ENCODE assay signal across 17 mouse cellular contexts in genomic region chr17:64612930-64613329, GRCm38 (mm10). TPM values are rescaled to one million over a fixed set of nuclear protein-coding genes. Genes with fewer than 3 reads are reported as not detected.
DNase-seq lines count a peak whose midpoint lies in the region; ATAC-seq and TF ChIP-seq lines count a peak whose summit lies in the region.
"Had no signal": no experiment of that assay in that cellular context is flagged by ENCODE, and none has a peak within 500 bp of the region (broad histone marks: within the 10 kb centered on the region; RNA-seq: fewer than 3 reads in every experiment).

No protein-coding gene starts in this region.

- peak overlapping the region; percentile 16; the same call in 1 of the 2 replicates for H3K27ac ChIP-seq in heart, postnatal 0 days (ENCODE audit: low read depth)
- peak overlapping the region; percentile 39; the same call in 1 of the 2 replicates for H3K27ac ChIP-seq in lung, embryonic 14.5 days (ENCODE audit: low read depth)
- peak overlapping the region; percentile 63 for H3K27ac ChIP-seq in embryonic facial prominence, embryonic 15.5 days (replicated peaks)
- peak overlapping the region; percentile 33; the same call in 1 of the 2 replicates for H3K27ac ChIP-seq in stomach, embryonic 14.5 days (ENCODE audit: low read length)
- H3K27ac ChIP-seq: embryonic facial prominence, embryonic 12.5 days; macrophage; midbrain, embryonic 10.5 days had no signal

- no peak for ATAC-seq in heart, postnatal 0 days (ENCODE audit: insufficient read depth, low read depth)
- ATAC-seq in lung, embryonic 14.5 days (ENCODE audit: insufficient read depth), result peak; percentile 58
- peak; percentile 48; the same call in 1 of the 2 replicates for ATAC-seq in embryonic facial prominence, embryonic 15.5 days (ENCODE audit: insufficient number of reproducible peaks, low FRiP score, low TSS enrichment, low read depth)
- no peak for ATAC-seq in stomach, embryonic 14.5 days (ENCODE audit: insufficient number of reproducible peaks, insufficient read depth, low FRiP score, low read depth)
- ATAC-seq: forebrain, embryonic 16.5 days had no signal

- no peak for TF ChIP-seq EP300 in heart, postnatal 0 days (IDR thresholded peaks at IDR 0.05; ENCODE audit: low read depth)

- TF ChIP-seq CTCF in heart, postnatal 0 days (IDR thresholded peaks at IDR 0.05; ENCODE audit: low read depth), result no peak
- no peak for TF ChIP-seq CTCF in lung, embryonic 14.5 days (IDR thresholded peaks at IDR 0.05; ENCODE audit: low read depth)

- intact Hi-C loops in heart, postnatal 25 days (cut with DNase I), result no loop called here

- peaks cover 3% of the 10 kb centered on the region; the same call in 1 of the 2 replicates for H3K36me3 ChIP-seq in heart, postnatal 0 days (replicated peaks; ENCODE audit: control insufficient read depth, insufficient read depth, low read length)
- peaks cover 3% of the 10 kb centered on the region; the same call in 1 of the 2 replicates for H3K36me3 ChIP-seq in lung, embryonic 14.5 days (ENCODE audit: insufficient read depth)
- no peaks in the 10 kb centered on the region for H3K36me3 ChIP-seq in embryonic facial prominence, embryonic 15.5 days
- H3K36me3 ChIP-seq in stomach, embryonic 14.5 days (ENCODE audit: control insufficient read depth, insufficient read depth, low read length), result no peaks in the 10 kb centered on the region
- H3K36me3 ChIP-seq: embryonic facial prominence, embryonic 12.5 days had no signal

- H3K4me1 ChIP-seq in heart, postnatal 0 days (ENCODE audit: control insufficient read depth, insufficient read depth), result peaks cover 25% of the 10 kb centered on the region
- H3K4me1 ChIP-seq in lung, embryonic 14.5 days (ENCODE audit: insufficient read depth), result peaks cover 4% of the 10 kb centered on the region; the same call in 1 of the 2 replicates
- H3K4me1 ChIP-seq in embryonic facial prominence, embryonic 15.5 days, result peaks cover 13% of the 10 kb centered on the region
- peaks cover 9% of the 10 kb centered on the region; the same call in 1 of the 2 replicates for H3K4me1 ChIP-seq in stomach, embryonic 14.5 days (ENCODE audit: control insufficient read depth, insufficient read depth, low read length)
- H3K4me1 ChIP-seq: embryonic facial prominence, embryonic 12.5 days had no signal

- H3K27me3 ChIP-seq in heart, postnatal 0 days (ENCODE audit: control insufficient read depth, insufficient read depth, low read length), result no peaks in the 10 kb centered on the region
- no peaks in the 10 kb centered on the region for H3K27me3 ChIP-seq in lung, embryonic 14.5 days (ENCODE audit: insufficient read depth, low read length)
- no peaks in the 10 kb centered on the region for H3K27me3 ChIP-seq in embryonic facial prominence, embryonic 15.5 days
- no peaks in the 10 kb centered on the region for H3K27me3 ChIP-seq in stomach, embryonic 14.5 days (ENCODE audit: control insufficient read depth, insufficient read depth, low read length)
- H3K27me3 ChIP-seq: embryonic facial prominence, embryonic 12.5 days; heart, embryonic 13.5 days had no signal

- no peak overlapping the region for H3K9ac ChIP-seq in heart, postnatal 0 days (replicated peaks; ENCODE audit: low read depth, low read length)
- no peak overlapping the region for H3K9ac ChIP-seq in lung, embryonic 14.5 days
- no peak overlapping the region for H3K9ac ChIP-seq in embryonic facial prominence, embryonic 15.5 days
- H3K9ac ChIP-seq in stomach, embryonic 14.5 days (replicated peaks; ENCODE audit: low read depth, low read length), result no peak overlapping the region
- H3K9ac ChIP-seq: embryonic facial prominence, embryonic 12.5 days; heart, embryonic 13.5 days had no signal

- H3K4me3 ChIP-seq in heart, postnatal 0 days (ENCODE audit: low read depth, low read length), result no peak overlapping the region
- no peak overlapping the region for H3K4me3 ChIP-seq in lung, embryonic 14.5 days (ENCODE audit: low read depth, low read length)
- H3K4me3 ChIP-seq in embryonic facial prominence, embryonic 15.5 days (replicated peaks), result no peak overlapping the region
- H3K4me3 ChIP-seq in stomach, embryonic 14.5 days (ENCODE audit: low read depth, low read length), result no peak overlapping the region
- H3K4me3 ChIP-seq: embryonic facial prominence, embryonic 12.5 days; heart, embryonic 13.5 days; midbrain, embryonic 10.5 days had no signal

- DNase-seq in heart, postnatal 0 days (ENCODE audit: low spot score), result no peak
- no peak for DNase-seq in heart, postnatal 25 days (ENCODE audit: low spot score)
- peak; percentile 77 for DNase-seq in lung, embryonic 14.5 days
- DNase-seq in lung, postnatal 14 days, result no peak
- no peak for DNase-seq in adrenal gland, postnatal 4 days (ENCODE audit: low spot score in 2 of 2)
- DNase-seq: cerebellum, adult 9-11 months; kidney, adult 2 months; right cerebral cortex, postnatal 25 days; thymus, postnatal 36 days had no signal

- no peaks in the 10 kb centered on the region for H3K9me3 ChIP-seq in heart, postnatal 0 days (replicated peaks; ENCODE audit: control insufficient read depth, low read length)
- H3K9me3 ChIP-seq in lung, embryonic 14.5 days (ENCODE audit: low read depth, low read length), result no peaks in the 10 kb centered on the region
- H3K9me3 ChIP-seq in embryonic facial prominence, embryonic 15.5 days (replicated peaks), result no peaks in the 10 kb centered on the region
- H3K9me3 ChIP-seq in stomach, embryonic 14.5 days (ENCODE audit: control insufficient read depth, low read depth, low read length), result no peaks in the 10 kb centered on the region
- H3K9me3 ChIP-seq: embryonic facial prominence, embryonic 12.5 days; heart, embryonic 13.5 days; midbrain, embryonic 10.5 days had no signal

- WGBS in heart, postnatal 0 days, result 78% methylated on average over 3 of the region's 3 CpGs
- WGBS in lung, embryonic 14.5 days, result 61% methylated on average over 3 of the region's 3 CpGs
- 49% methylated on average over 3 of the region's 3 CpGs for WGBS in embryonic facial prominence, embryonic 15.5 days
- 76% methylated on average over 3 of the region's 3 CpGs for WGBS in stomach, embryonic 14.5 days

- no peak overlapping the region for H3K4me2 ChIP-seq in heart, postnatal 0 days (ENCODE audit: low read depth, low read length)
- no peak overlapping the region for H3K4me2 ChIP-seq in lung, embryonic 14.5 days
- peak overlapping the region; percentile 0; the same call in 1 of the 2 replicates for H3K4me2 ChIP-seq in embryonic facial prominence, embryonic 15.5 days (replicated peaks)
- H3K4me2 ChIP-seq in stomach, embryonic 14.5 days (replicated peaks; ENCODE audit: low read depth, low read length), result no peak overlapping the region
- H3K4me2 ChIP-seq: embryonic facial prominence, embryonic 12.5 days; heart, embryonic 13.5 days; liver, embryonic 11.5 days had no signal

RNA-seq across cellular contexts. Expression of gene Man2a1, which starts 12.4 kb away (rescaled TPM):
- 14.4 and 24.0 TPM in 2 replicates for total RNA-seq in heart, postnatal 0 days (2014; rRNA removed; ENCODE audit: low replicate concordance)
- 2.7 and 3.2 TPM in 2 replicates for polyA plus RNA-seq in heart, postnatal 0 days (2015; fragmentation: Nextera tagmentation; extraction: Ambion mirVana)
- 10 to 100 TPM; 18.3 to 20.4 TPM for total RNA-seq in heart, postnatal 25 days (2021)
- 9.0 and 10.3 TPM in 2 replicates for polyA plus RNA-seq in lung, embryonic 14.5 days (2014; fragmentation: Nextera tagmentation; extraction: Ambion mirVana)
- polyA plus RNA-seq in embryonic facial prominence, embryonic 15.5 days (2015; fragmentation: Nextera tagmentation; extraction: Ambion mirVana), result 13.5 and 14.4 TPM in 2 replicates
- polyA plus RNA-seq in stomach, embryonic 14.5 days (2014; fragmentation: Nextera tagmentation; extraction: Ambion mirVana), result 16.1 and 19.5 TPM in 2 replicates
- total RNA-seq in adrenal gland, postnatal 4 days (2021), result 100 to 1,000 TPM; 118 to 124 TPM

Comparison
In these comparisons a context has a peak if more than half of its experiments do, and no peak if none do; other contexts are left out.
1. ATAC-seq: peak in lung, embryonic 14.5 days (single experiment) and embryonic facial prominence, embryonic 15.5 days (single experiment); none in heart, postnatal 0 days (single experiment) and stomach, embryonic 14.5 days (single experiment).
2. Peak in every context shown above with its lines, with median percentiles within 50 percentile points of each other: H3K27ac ChIP-seq.